Mouse (Mus musculus) cerebellum, postnatal 36 days (tissue): ENCODE measurements around the gene Olfr1168.
"Not testable (repeated sequence)": the region's sequence is repeated elsewhere in the genome, so short reads cannot be mapped to it uniquely, and the experiment has no call there.

Experiments used
- DNase-seq, 2 experiments: peaks; one replicate each; pipeline ENCODE4 v3.0.0; 2021 to 2022; ENCODE audit warnings: mixed read lengths in 2 of 2

Olfr1168 gene

GRCm38 (mm10) chr2:88181580-88181979 lies at the start of gene Olfr1168:
Gene Olfr1168, plus strand, starts transcription at chr2:88181880.
- no peak for DNase-seq

- DNase-seq = not testable (repeated sequence)
Measured at GRCm38 (mm10) chr2:88155093-88155492, 26.6 kb upstream of the Olfr1168 start, which contains the start of gene Olfr1167. Gene Olfr1167, minus strand, starts transcription at chr2:88155193.

GRCm38 (mm10) chr2:88220784-88221183 lies 39.1 kb downstream of the Olfr1168 start:
- no peak for DNase-seq

DNA sequence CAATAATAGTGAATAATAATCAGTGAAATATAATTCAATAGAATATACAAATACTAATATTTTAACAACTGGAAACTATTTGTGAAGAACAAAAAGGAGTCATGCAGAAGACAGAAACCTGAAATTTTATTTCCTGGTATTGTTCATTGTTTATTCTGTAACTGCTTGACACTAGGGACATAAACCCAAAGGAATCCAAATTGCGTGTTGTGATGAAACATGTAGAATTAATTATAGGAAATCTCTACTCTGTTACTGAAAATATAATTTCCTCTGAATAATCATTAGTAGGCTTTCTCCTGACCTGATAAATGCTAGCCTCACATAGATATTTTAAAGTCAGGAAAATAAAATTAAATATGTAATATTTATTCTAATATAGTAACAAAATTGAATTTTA lies 46.6 kb downstream of the Olfr1168 start, which contains the start of gene Olfr1170:
Gene Olfr1170, minus strand, starts transcription at position 101 of the 400 bp plus-strand sequence.
- no peak for DNase-seq
